Mouse (Mus musculus) midbrain, embryonic 16.5 days (tissue): ENCODE measurements around the gene Olfr304. TPM values are rescaled to one million over a fixed set of nuclear protein-coding genes. Genes with fewer than 3 reads are reported as not detected.

Experiments used
- polyA plus RNA-seq: library from polyadenylated mRNA; unstranded; fragments of >200 nt; fragmentation: Nextera tagmentation; extraction: Ambion mirVana; gene quantifications from 2 replicates; pipeline ENCODE4 v1.2.1, GENCODE M21; 2015

The Olfr304 gene
- polyA plus RNA-seq, 1 experiment from 2014 or later: not detected

Other genes starting within 250 kb of the Olfr304 start
- not detected in 2 replicates for gene Vmn2r75, start 214.9 kb downstream of the Olfr304 start, polyA plus RNA-seq
- not detected in 2 replicates for gene Vmn2r76, start 140.3 kb downstream of the Olfr304 start, polyA plus RNA-seq
- not detected in 2 replicates for gene Olfr310, start 109.5 kb downstream of the Olfr304 start, polyA plus RNA-seq
- gene Olfr309, start 73.0 kb downstream of the Olfr304 start, polyA plus RNA-seq: not detected in 2 replicates
- not detected in 2 replicates for gene Olfr308, start 61.0 kb downstream of the Olfr304 start, polyA plus RNA-seq
- not detected in 2 replicates for gene Olfr307, start 49.1 kb downstream of the Olfr304 start, polyA plus RNA-seq
- not detected in 2 replicates for gene Olfr305, start 19.7 kb downstream of the Olfr304 start, polyA plus RNA-seq
- not detected in 2 replicates for gene Olfr303, start 11.1 kb upstream of the Olfr304 start, polyA plus RNA-seq
- gene Olfr301, start 17.2 kb upstream of the Olfr304 start, polyA plus RNA-seq: not detected in 2 replicates
- not detected in 2 replicates for gene Olfr299, start 73.3 kb upstream of the Olfr304 start, polyA plus RNA-seq
- not detected in 2 replicates for gene Olfr298, start 105.8 kb upstream of the Olfr304 start, polyA plus RNA-seq
- not detected in 2 replicates for gene Olfr297, start 133.3 kb upstream of the Olfr304 start, polyA plus RNA-seq
- gene Olfr295, start 197.2 kb upstream of the Olfr304 start, polyA plus RNA-seq: not detected in 2 replicates
- gene Olfr294, start 230.0 kb upstream of the Olfr304 start, polyA plus RNA-seq: not detected in 2 replicates